Mouse (Mus musculus): ENCODE measurements around the gene Cdk17.

GRCm38 (mm10) chr10:93144579-93144978, 16.1 kb upstream of the Cdk17 start:
- TF ChIP-seq CTCF (IDR thresholded peaks at IDR 0.05; ENCODE audit: low read depth) (no peak), EP300 (IDR thresholded peaks at IDR 0.05; ENCODE audit: low read depth) (peak; percentile 62)
